Mouse (Mus musculus): ENCODE data around the gene Rnf135.
"Not testable (repeated sequence)": the region's sequence is repeated elsewhere in the genome, so short reads cannot be mapped to it uniquely, and the experiment has no call there.

Rnf135 gene

DNA sequence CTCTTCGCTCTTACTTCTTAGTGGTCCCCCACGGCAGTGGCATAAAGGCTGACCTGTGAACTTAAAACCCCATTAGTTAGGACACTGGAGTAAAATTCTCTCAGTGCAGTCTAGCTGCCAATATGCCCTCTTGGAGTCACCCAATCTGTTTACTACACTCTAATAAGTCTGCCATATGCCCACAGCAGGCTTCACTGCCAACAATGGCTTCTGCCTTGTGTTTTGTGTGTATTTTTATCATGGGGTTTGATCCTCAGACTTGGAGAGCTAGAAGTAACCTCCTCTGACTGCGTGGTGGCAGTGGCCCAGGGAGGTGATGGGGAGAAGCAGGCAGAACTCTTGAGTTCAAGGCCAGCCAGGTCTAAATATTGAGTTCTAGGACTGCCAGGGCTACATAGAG is 20.4 kb downstream of the Rnf135 start:
- Histone ChIP-seq H3K27me3 (ENCODE audit: control insufficient read depth, insufficient read depth, low read length, poor library complexity, severe bottlenecking) (no peaks in the 10 kb centered on the region; the same call in 1 of the 2 replicates), H3K36me3 (ENCODE audit: control insufficient read depth, insufficient read depth, low read length, poor library complexity, severe bottlenecking) (no peaks in the 10 kb centered on the region)
- DNase-seq (ENCODE audit: low read depth, low spot score) = no peak

DNA sequence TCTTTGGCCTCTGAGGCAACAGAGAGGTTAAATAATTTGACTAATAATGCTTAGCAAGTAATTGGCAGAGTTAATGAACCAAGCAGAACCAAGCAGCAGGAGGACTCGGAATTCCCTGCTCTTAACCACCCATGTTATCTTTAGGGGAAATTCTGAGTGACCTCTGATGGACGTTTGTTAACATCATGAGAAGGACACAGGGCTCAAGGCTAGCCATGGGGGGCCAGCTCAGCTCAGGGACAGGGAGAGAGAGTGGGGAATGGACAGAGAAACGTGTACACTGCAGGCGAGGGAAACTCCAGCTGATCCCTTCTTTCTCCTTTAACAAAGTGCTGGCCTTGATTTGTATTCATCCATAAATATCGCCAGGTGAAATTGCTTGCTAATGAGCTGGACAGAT is 21.3 kb downstream of the Rnf135 start:
- no peaks in the 10 kb centered on the region; the same call in 1 of the 2 replicates for H3K27me3 ChIP-seq (ENCODE audit: control insufficient read depth, insufficient read depth, low read length, poor library complexity, severe bottlenecking)
- H3K36me3 ChIP-seq (ENCODE audit: control insufficient read depth, insufficient read depth, low read length, poor library complexity, severe bottlenecking) = no peaks in the 10 kb centered on the region
- no peak for DNase-seq (ENCODE audit: low read depth, low spot score)

DNA sequence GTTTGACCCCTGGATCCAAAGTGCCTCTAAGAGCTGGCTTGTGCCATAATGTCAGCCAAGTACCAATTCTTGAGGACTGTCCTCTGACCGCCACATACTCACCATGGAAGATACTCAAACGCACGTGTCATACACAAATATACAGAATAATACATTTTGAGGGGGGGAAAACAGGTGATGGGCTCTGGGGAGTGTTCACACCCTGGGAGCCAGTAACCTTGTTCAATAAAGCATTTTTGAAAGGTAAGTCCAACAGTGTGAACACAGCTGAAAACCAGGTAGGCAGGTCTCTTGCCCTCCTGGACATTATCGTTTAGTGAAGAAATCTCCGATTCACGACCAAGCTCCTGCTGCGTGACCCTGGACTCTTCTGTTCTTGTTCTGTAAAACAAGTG is 24.8 kb downstream of the Rnf135 start:
- no peak for DNase-seq (ENCODE audit: low read depth, low spot score)
- H3K27me3 ChIP-seq (ENCODE audit: control insufficient read depth, insufficient read depth, low read length, poor library complexity, severe bottlenecking) = no peaks in the 10 kb centered on the region
- H3K36me3 ChIP-seq (ENCODE audit: control insufficient read depth, insufficient read depth, low read length, poor library complexity, severe bottlenecking) = no peaks in the 10 kb centered on the region

DNA sequence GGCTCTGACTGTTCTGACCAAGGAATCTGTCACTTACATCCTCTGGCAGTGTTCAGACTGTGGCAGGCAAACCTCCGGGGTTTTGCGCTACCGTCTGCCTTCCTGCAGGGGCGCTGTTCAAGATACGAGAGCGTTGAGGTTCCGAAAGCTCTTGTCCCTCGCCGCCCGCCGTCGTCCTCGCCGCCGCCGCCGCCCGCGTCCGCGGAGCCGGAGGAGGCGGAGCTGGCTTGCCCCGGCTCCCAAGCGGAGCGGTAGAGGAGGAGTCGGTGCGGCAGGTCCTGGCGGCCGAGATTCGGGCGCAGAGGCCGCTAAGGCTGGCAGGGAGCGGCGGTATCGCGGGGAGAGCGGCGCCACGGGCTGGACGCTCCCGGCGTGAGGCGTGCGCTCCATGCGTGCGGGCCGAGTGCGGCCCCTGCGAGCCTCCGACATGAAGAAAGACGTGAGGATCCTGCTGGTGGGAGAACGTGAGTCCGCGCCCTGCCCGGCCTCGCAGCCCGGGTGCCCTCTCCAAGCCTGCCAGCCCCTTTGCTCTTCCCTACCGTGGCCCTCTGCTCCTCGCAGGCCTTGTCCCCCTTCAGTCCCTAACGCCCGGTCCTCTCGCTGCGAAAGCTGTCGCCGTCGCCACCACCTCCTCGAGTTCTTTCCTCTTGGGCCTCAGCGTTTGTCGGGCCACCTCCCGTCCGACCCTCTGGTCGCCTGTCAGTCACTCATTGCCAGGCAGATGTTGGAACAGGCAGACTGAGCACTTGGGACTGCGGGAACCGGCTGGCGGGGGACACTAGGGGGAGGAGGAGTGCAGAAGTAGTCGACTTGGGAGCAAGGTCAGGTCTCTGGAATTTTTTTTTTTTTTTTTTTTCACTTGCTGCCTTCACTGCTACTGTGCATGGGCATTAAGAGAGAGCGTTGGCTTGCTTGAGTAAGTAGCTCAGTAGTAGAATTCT is 25.5 kb downstream of the Rnf135 start, which contains the start of gene Rhot1:
TSS of gene Rhot1 (plus strand) at position 160 of the 941 bp plus-strand sequence.
- DNase-seq (ENCODE audit: low read depth, low spot score) = peak; percentile 96
- H3K27me3 ChIP-seq (ENCODE audit: control insufficient read depth, insufficient read depth, low read length, poor library complexity, severe bottlenecking) = no peaks in the 10 kb centered on the region
- H3K36me3 ChIP-seq (ENCODE audit: control insufficient read depth, insufficient read depth, low read length, poor library complexity, severe bottlenecking) = no peaks in the 10 kb centered on the region

DNA sequence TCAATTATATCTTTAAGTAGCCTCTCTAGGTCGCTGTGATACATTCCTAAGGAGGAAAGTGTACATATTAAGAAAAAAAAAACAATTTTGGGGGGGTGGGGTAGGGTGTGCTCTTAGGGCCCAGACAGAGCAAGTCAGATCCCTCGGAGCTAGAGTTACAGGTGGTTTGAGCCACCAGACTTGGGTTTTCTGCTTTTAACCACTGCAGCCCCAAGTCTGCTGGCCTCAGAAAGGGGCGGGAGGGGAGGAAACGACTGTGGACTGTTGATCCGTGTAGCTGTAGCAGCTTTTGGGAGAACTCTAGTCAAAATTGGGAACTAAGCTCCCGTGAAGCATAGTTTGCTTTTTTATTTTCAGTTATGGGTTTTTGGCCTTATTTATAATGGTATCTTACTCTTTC is 26.7 kb downstream of the Rnf135 start:
- no peaks in the 10 kb centered on the region for H3K36me3 ChIP-seq (ENCODE audit: control insufficient read depth, insufficient read depth, low read length, poor library complexity, severe bottlenecking)
- no peaks in the 10 kb centered on the region for H3K27me3 ChIP-seq (ENCODE audit: control insufficient read depth, insufficient read depth, low read length, poor library complexity, severe bottlenecking)
- DNase-seq (ENCODE audit: low read depth, low spot score) = peak; percentile 11

DNA sequence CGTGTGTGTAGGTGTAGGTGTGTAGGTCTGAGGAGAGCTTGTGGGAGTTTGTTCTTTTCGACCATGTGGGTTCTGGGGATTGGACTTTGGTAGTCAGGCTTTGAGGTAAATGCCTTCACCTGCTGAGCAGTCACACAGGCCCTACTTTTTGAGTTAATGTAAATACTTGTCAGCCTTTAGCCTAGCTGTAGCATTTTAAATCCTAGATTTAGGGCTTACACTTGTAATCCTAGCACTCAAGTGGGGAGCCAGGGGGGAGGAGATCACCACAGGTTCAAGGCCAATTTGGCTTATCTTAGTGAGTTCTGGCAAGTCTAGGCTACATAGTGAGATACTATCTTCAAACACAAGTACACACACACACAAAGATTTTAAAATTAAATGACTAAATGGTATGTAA is 28.6 kb downstream of the Rnf135 start:
- no peaks in the 10 kb centered on the region for H3K27me3 ChIP-seq (ENCODE audit: control insufficient read depth, insufficient read depth, low read length, poor library complexity, severe bottlenecking)
- no peak for DNase-seq (ENCODE audit: low read depth, low spot score)
- H3K36me3 ChIP-seq (ENCODE audit: control insufficient read depth, insufficient read depth, low read length, poor library complexity, severe bottlenecking) = no peaks in the 10 kb centered on the region

DNA sequence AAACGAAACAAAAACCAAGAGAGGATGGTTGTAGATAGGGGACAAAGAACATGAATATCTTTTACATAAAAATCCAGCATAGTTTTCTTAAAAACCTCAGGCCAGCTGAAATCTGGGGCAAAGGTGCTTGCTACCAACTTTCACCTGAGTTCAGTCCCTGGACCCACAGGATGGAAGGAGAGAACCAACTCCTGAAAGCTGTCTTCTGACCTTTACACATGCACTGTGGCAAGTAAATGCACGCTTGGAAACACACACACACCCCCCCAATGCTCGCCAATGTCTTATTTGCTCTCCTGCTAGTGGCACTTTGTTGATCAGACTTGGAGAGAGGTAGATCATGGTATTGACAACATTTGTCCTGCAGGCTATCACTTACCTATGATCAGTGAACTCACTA is 31.6 kb downstream of the Rnf135 start:
- DNase-seq (ENCODE audit: low read depth, low spot score) = no peak
- no peaks in the 10 kb centered on the region for H3K27me3 ChIP-seq (ENCODE audit: control insufficient read depth, insufficient read depth, low read length, poor library complexity, severe bottlenecking)
- H3K36me3 ChIP-seq (ENCODE audit: control insufficient read depth, insufficient read depth, low read length, poor library complexity, severe bottlenecking) = no peaks in the 10 kb centered on the region

DNA sequence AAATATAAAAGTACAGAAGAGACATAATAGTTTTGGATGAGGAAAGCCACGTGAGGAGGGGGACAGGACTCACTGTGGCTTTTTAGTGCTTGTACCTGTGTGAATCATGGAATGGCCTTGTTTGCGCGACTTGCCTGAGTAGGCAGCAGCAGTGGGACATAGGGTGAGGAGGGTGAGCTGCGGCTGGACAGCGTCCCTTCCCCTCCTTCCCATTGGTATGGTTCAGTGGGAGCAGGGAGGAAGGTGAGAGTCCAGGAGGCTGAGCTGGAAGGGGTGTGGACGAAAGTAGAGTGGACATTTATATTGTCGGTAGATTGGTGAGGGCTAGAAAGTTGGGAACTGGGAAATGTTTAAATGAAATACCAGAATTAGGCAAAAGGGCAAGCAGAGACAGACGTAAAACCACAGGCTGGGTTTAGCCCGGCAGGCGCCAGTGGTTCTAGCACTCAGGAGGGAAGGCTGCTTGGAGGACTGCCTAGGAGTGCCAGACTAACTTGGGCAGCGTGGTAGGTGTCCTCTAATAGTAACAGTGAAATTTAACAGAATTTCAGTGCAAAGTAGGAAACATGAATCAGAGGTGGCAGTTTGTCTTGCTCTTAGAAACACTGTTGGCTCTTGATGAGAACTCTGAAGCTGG is 35.1 kb downstream of the Rnf135 start:
- Histone ChIP-seq H3K36me3 (ENCODE audit: control insufficient read depth, insufficient read depth, low read length, poor library complexity, severe bottlenecking) (peaks cover 1% of the 10 kb centered on the region; the same call in 1 of the 2 replicates), H3K27me3 (ENCODE audit: control insufficient read depth, insufficient read depth, low read length, poor library complexity, severe bottlenecking) (no peaks in the 10 kb centered on the region)
- DNase-seq (ENCODE audit: low read depth, low spot score) = no peak

DNA sequence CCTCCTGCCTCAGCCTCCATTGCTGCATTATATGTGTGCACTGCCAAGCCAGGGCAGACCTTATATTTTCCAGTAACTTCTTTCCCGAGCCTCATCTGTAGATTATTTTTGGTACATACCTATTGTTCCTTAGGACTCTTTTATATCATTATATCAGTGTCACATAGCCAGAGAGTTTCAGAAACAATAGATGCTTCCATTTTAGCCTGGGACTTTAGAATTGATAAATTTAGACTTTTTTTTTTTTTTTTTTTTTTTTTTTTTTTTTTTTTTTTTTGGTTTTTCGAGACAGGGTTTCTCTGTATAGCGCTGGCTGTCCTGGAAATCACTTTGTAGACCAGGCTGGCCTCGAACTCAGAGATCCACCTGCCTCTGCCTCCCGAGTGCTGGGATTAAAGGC is 46.4 kb downstream of the Rnf135 start:
- not testable (repeated sequence) for H3K27me3 ChIP-seq (ENCODE audit: control insufficient read depth, insufficient read depth, low read length, poor library complexity, severe bottlenecking); DNase-seq (ENCODE audit: low read depth, low spot score); H3K36me3 ChIP-seq (ENCODE audit: control insufficient read depth, insufficient read depth, low read length, poor library complexity, severe bottlenecking)

DNA sequence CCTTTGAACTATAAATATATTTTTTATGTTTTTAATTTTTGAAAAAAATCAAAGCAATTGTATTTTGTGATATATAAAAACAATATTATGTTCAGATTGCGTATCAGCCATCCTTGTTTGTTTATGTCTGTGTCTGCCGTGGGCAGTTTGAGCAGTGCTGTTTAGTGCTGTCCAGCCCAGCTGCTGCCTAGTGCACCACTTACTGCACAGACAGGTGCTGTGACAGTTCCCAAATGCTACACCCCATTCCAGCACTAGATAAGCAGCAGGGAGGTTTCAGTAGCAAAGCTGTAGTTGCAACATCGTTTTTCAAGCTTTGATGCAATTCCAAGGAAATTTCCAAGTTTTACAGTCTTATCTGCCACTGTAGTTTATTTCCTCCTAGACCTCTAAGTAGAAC is 53.6 kb downstream of the Rnf135 start:
- Histone ChIP-seq H3K27me3 (ENCODE audit: control insufficient read depth, insufficient read depth, low read length, poor library complexity, severe bottlenecking) (no peaks in the 10 kb centered on the region), H3K36me3 (ENCODE audit: control insufficient read depth, insufficient read depth, low read length, poor library complexity, severe bottlenecking) (peaks cover 6% of the 10 kb centered on the region; the same call in 1 of the 2 replicates)
- DNase-seq (ENCODE audit: low read depth, low spot score) = no peak

DNA sequence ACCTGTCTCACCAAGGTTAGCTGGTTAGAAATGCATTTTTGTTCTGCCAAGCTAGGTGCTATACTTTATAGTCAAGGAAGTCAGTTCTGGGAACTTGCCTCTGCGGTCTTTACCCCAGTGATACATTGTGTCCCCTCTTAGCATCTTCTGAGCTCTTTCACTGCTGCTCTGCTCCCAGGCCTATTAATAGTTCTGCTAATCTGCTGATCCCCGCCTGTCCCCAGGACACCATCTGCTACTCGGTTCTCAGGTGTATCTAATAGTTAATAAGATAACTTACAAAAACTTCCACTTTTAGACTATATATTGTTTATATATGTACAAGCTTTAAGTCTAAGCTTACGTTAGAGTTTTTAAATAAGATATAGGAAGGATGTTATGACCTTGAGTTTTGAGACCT is 54.7 kb downstream of the Rnf135 start:
- Histone ChIP-seq H3K36me3 (ENCODE audit: control insufficient read depth, insufficient read depth, low read length, poor library complexity, severe bottlenecking) (peaks cover 8% of the 10 kb centered on the region; the same call in 1 of the 2 replicates), H3K27me3 (ENCODE audit: control insufficient read depth, insufficient read depth, low read length, poor library complexity, severe bottlenecking) (no peaks in the 10 kb centered on the region)
- DNase-seq (ENCODE audit: low read depth, low spot score) = no peak

DNA sequence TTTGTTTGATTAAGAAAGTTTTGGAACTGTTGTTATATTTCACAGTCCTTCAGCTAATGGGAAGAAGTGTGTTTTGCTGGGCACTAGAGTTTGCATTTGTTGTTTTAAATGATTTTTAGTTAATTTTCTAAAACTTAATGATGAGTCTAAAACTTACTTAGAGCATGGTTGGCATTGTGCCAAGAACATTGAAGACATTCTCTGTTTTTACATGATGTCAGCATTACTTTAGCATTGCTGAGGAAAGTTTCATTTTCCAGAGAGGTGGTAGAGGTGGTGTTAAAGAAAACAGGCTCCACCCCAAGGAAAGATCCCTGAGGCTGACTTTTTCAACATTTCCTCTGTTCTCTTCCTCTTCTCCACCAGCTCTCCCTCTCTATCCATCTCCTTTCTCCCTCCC is 63.4 kb downstream of the Rnf135 start:
- H3K27me3 ChIP-seq (ENCODE audit: control insufficient read depth, insufficient read depth, low read length, poor library complexity, severe bottlenecking) = no peaks in the 10 kb centered on the region
- no peak for DNase-seq (ENCODE audit: low read depth, low spot score)
- peaks cover 20% of the 10 kb centered on the region for H3K36me3 ChIP-seq (ENCODE audit: control insufficient read depth, insufficient read depth, low read length, poor library complexity, severe bottlenecking)

DNA sequence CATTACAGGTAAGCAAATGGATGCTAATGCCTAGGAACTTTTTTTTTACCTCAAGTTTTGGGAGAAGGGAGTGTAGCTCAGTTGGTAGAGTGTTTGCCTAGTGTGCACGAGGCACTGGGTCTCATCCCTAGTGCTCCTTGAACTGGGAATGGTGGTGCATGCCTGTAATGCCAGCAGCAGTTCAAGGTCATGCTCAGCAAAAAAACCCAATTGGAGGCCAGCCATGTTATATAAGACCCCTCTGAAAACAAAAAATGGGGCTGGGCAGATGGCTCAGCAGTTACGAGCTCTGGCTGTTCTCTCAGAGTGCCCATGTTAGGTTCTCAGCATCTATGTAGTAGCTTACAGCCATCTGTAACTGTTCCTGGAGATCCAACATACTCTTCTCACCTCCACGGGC is 64.9 kb downstream of the Rnf135 start:
- H3K36me3 ChIP-seq (ENCODE audit: control insufficient read depth, insufficient read depth, low read length, poor library complexity, severe bottlenecking) = peaks cover 16% of the 10 kb centered on the region
- no peaks in the 10 kb centered on the region for H3K27me3 ChIP-seq (ENCODE audit: control insufficient read depth, insufficient read depth, low read length, poor library complexity, severe bottlenecking)
- DNase-seq (ENCODE audit: low read depth, low spot score) = no peak

All from splenic B cell, adult 2 months (primary cell).